Comparison of ENCODE assay signal across 15 mouse cellular contexts in genomic region chr1:121830242-121830641, GRCm38 (mm10).
A peak's percentile ranks its signal among the peaks of the same experiment; 100 is the strongest.
DNase-seq lines count a peak whose midpoint lies in the region; ATAC-seq and TF ChIP-seq lines count a peak whose summit lies in the region.
"Had no signal": no experiment of that assay in that cellular context is flagged by ENCODE, and none has a peak within 500 bp of the region (broad histone marks: within the 10 kb centered on the region; RNA-seq: fewer than 3 reads in every experiment).

No protein-coding gene starts in this region.

- DNase-seq in forebrain, embryonic 14.5 days (ENCODE audit: low spot score), result peak; percentile 12
- DNase-seq in forebrain, embryonic 11.5 days (ENCODE audit: low spot score), result no peak
- DNase-seq in left cerebral cortex, postnatal 4 days, result peak; percentile 1
- DNase-seq in left cerebral cortex, postnatal 36 days (ENCODE audit: low spot score in 2 of 2), result no peak
- peak; percentile 31 for DNase-seq in MN1 (ENCODE audit: low spot score)
- peak; percentile 31 for DNase-seq in adrenal gland, postnatal 14 days
- DNase-seq in stomach, postnatal 0 days (ENCODE audit: low spot score), result no peak
- DNase-seq: gastrocnemius, adult 2 months; liver, embryonic 13.5 days had no signal

- no peak overlapping the region for H3K4me3 ChIP-seq in forebrain, embryonic 14.5 days (ENCODE audit: low read depth, low read length)
- H3K4me3 ChIP-seq in forebrain, embryonic 11.5 days (ENCODE audit: low read depth, low read length), result no peak overlapping the region
- no peak overlapping the region for H3K4me3 ChIP-seq in stomach, postnatal 0 days (ENCODE audit: low read depth, low read length)
- H3K4me3 ChIP-seq: forebrain, embryonic 12.5 days; gastrocnemius, adult 2 months; heart, embryonic 13.5 days; hindbrain, embryonic 15.5 days; liver, embryonic 13.5 days; neural tube, embryonic 12.5 days; stomach, embryonic 15.5 days had no signal

- no peaks in the 10 kb centered on the region for H3K4me1 ChIP-seq in forebrain, embryonic 14.5 days (ENCODE audit: control insufficient read depth, insufficient read depth, low read length)
- no peaks in the 10 kb centered on the region for H3K4me1 ChIP-seq in forebrain, embryonic 11.5 days (replicated peaks; ENCODE audit: control insufficient read depth, insufficient read depth, low read length)
- H3K4me1 ChIP-seq in stomach, postnatal 0 days (replicated peaks; ENCODE audit: control insufficient read depth, insufficient read depth), result no peaks in the 10 kb centered on the region
- H3K4me1 ChIP-seq: forebrain, embryonic 12.5 days; heart, embryonic 13.5 days; hindbrain, embryonic 15.5 days; liver, embryonic 13.5 days; neural tube, embryonic 12.5 days; stomach, embryonic 15.5 days had no signal

- no peak overlapping the region for H3K9ac ChIP-seq in forebrain, embryonic 14.5 days (ENCODE audit: low read length)
- no peak overlapping the region for H3K9ac ChIP-seq in forebrain, embryonic 11.5 days (ENCODE audit: low read length)
- no peak overlapping the region for H3K9ac ChIP-seq in stomach, postnatal 0 days (ENCODE audit: low read length)
- H3K9ac ChIP-seq: forebrain, embryonic 12.5 days; heart, embryonic 13.5 days; hindbrain, embryonic 15.5 days; liver, embryonic 13.5 days; neural tube, embryonic 12.5 days; stomach, embryonic 15.5 days had no signal

- intact Hi-C loops in left cerebral cortex, postnatal 4 days (cut with DNase I), result no loop called here
- intact Hi-C loops in left cerebral cortex, postnatal 36 days (cut with DNase I), result no loop called here

- H3K27ac ChIP-seq in forebrain, embryonic 14.5 days (ENCODE audit: low read depth, low read length), result no peak overlapping the region
- H3K27ac ChIP-seq in forebrain, embryonic 11.5 days (ENCODE audit: low read depth, low read length), result no peak overlapping the region
- no peak overlapping the region for H3K27ac ChIP-seq in stomach, postnatal 0 days (replicated peaks)
- H3K27ac ChIP-seq: forebrain, embryonic 12.5 days; gastrocnemius, adult 2 months; heart, embryonic 13.5 days; hindbrain, embryonic 15.5 days; liver, embryonic 13.5 days; neural tube, embryonic 12.5 days; stomach, embryonic 15.5 days had no signal

- no peak for ATAC-seq in forebrain, embryonic 14.5 days
- no peak for ATAC-seq in forebrain, embryonic 11.5 days (replicated peaks; ENCODE audit: low FRiP score)
- no peak for ATAC-seq in stomach, postnatal 0 days (ENCODE audit: low FRiP score, low TSS enrichment)
- ATAC-seq: CD4-positive, CD25-positive, alpha-beta regulatory T cell, adult 4 months had no signal

- no peak overlapping the region for H3K4me2 ChIP-seq in forebrain, embryonic 14.5 days (ENCODE audit: low read length)
- no peak overlapping the region for H3K4me2 ChIP-seq in forebrain, embryonic 11.5 days (ENCODE audit: low read depth, low read length, severe bottlenecking)
- no peak overlapping the region for H3K4me2 ChIP-seq in stomach, postnatal 0 days (replicated peaks; ENCODE audit: low read depth)
- H3K4me2 ChIP-seq: forebrain, embryonic 12.5 days; heart, embryonic 13.5 days; hindbrain, embryonic 15.5 days; liver, embryonic 13.5 days; neural tube, embryonic 12.5 days; stomach, embryonic 15.5 days had no signal

- H3K36me3 ChIP-seq in forebrain, embryonic 14.5 days (ENCODE audit: control insufficient read depth, insufficient read depth, low read length), result no peaks in the 10 kb centered on the region
- no peaks in the 10 kb centered on the region for H3K36me3 ChIP-seq in forebrain, embryonic 11.5 days (ENCODE audit: control insufficient read depth, insufficient read depth, low read length)
- H3K36me3 ChIP-seq in stomach, postnatal 0 days (ENCODE audit: control insufficient read depth, insufficient read depth, low read length), result no peaks in the 10 kb centered on the region
- H3K36me3 ChIP-seq: forebrain, embryonic 12.5 days; heart, embryonic 13.5 days; hindbrain, embryonic 15.5 days; liver, embryonic 13.5 days; neural tube, embryonic 12.5 days; stomach, embryonic 15.5 days had no signal

- H3K9me3 ChIP-seq in forebrain, embryonic 14.5 days (replicated peaks; ENCODE audit: control insufficient read depth, low read length), result no peaks in the 10 kb centered on the region
- H3K9me3 ChIP-seq in forebrain, embryonic 11.5 days (ENCODE audit: control insufficient read depth, low read length), result no peaks in the 10 kb centered on the region
- no peaks in the 10 kb centered on the region for H3K9me3 ChIP-seq in stomach, postnatal 0 days (ENCODE audit: control insufficient read depth, low read length)
- H3K9me3 ChIP-seq: forebrain, embryonic 12.5 days; heart, embryonic 13.5 days; hindbrain, embryonic 15.5 days; liver, embryonic 13.5 days; neural tube, embryonic 12.5 days; stomach, embryonic 15.5 days had no signal

- WGBS in forebrain, embryonic 14.5 days, result 59% methylated on average over 2 of the region's 2 CpGs
- WGBS in forebrain, embryonic 11.5 days, result 75% methylated on average over 2 of the region's 2 CpGs
- WGBS in stomach, postnatal 0 days, result 50% methylated on average over 2 of the region's 2 CpGs

- no peaks in the 10 kb centered on the region for H3K27me3 ChIP-seq in forebrain, embryonic 14.5 days (replicated peaks; ENCODE audit: control insufficient read depth, insufficient read depth, low read length)
- no peaks in the 10 kb centered on the region for H3K27me3 ChIP-seq in forebrain, embryonic 11.5 days (ENCODE audit: control insufficient read depth, insufficient read depth, low read length)
- H3K27me3 ChIP-seq in stomach, postnatal 0 days (ENCODE audit: control insufficient read depth, insufficient read depth, low read length), result no peaks in the 10 kb centered on the region
- H3K27me3 ChIP-seq: forebrain, embryonic 12.5 days; heart, embryonic 13.5 days; hindbrain, embryonic 15.5 days; liver, embryonic 13.5 days; neural tube, embryonic 12.5 days; stomach, embryonic 15.5 days had no signal

- no peak for TF ChIP-seq CTCF in stomach, postnatal 0 days (IDR thresholded peaks at IDR 0.05; ENCODE audit: low read depth)

- no peak for TF ChIP-seq EP300 in stomach, postnatal 0 days (optimal IDR thresholded peaks at IDR 0.05)

Comparison
In these comparisons a context has a peak if more than half of its experiments do, and no peak if none do; other contexts are left out.
1. DNase-seq: peak in forebrain, embryonic 14.5 days (single experiment), left cerebral cortex, postnatal 4 days (single experiment), MN1 (single experiment) and adrenal gland, postnatal 14 days (single experiment); none in forebrain, embryonic 11.5 days (single experiment), left cerebral cortex, postnatal 36 days (0 of 2) and stomach, postnatal 0 days (single experiment).